Mouse (Mus musculus) kidney, postnatal 10 days (tissue): ENCODE measurements around the gene Mybl2.

ENCODE experiments used
- DNase-seq: peaks from one replicate; pipeline ENCODE4 v3.0.0; 2021; ENCODE audit warnings: mixed read lengths

The Mybl2 gene

GRCm38 (mm10) chr2:163120626-163121352, 66.3 kb downstream of the Mybl2 start:
- DNase-seq, result no peak

- DNase-seq, result no peak
Observed at GRCm38 (mm10) chr2:163121353-163121660, 66.8 kb downstream of the Mybl2 start.

- DNase-seq, result peak; percentile 75
Observed at GRCm38 (mm10) chr2:163122319-163122718, 67.8 kb downstream of the Mybl2 start.

- no peak for DNase-seq
Observed at GRCm38 (mm10) chr2:163123496-163123895, 69.0 kb downstream of the Mybl2 start.

- no peak for DNase-seq
Observed at GRCm38 (mm10) chr2:163130837-163131236, 76.3 kb downstream of the Mybl2 start.

- no peak for DNase-seq
Observed at GRCm38 (mm10) chr2:163132314-163132713, 77.8 kb downstream of the Mybl2 start.
